Mouse (Mus musculus): Measurements from ENCODE around the gene Sectm1b. TPM values are rescaled to one million over a fixed set of nuclear protein-coding genes. Genes with fewer than 3 reads are reported as not detected.

Sectm1b gene
- polyA plus RNA-seq (2014; fragmentation: Illumina TruSeq; extraction: RNeasy Lipid Tissue Mini Kit (QIAGEN cat#74804); ENCODE audit: insufficient read depth, low read depth, low replicate concordance) = not detected

GRCm38 (mm10) chr11:121063379-121063778 lies at the start of gene Sectm1b:
Sectm1b (minus strand) TSS chr11:121063569.

GRCm38 (mm10) chr11:121081120-121081519 lies 17.8 kb upstream of the Sectm1b start, which contains the start of gene Sectm1a:
Sectm1a (minus strand) TSS chr11:121081220.

GRCm38 (mm10) chr11:121039302-121039701 lies 24.1 kb downstream of the Sectm1b start, which contains the start of gene Cd7:
Cd7 (minus strand) TSS chr11:121039418.

Other genes starting within 250 kb of the Sectm1b start
- 145 TPM for gene Fasn, start 239.0 kb downstream of the Sectm1b start, polyA plus RNA-seq (2014; fragmentation: Illumina TruSeq; extraction: RNeasy Lipid Tissue Mini Kit (QIAGEN cat#74804); ENCODE audit: insufficient read depth, low read depth, low replicate concordance)
- gene Ccdc57, start 130.7 kb downstream of the Sectm1b start, polyA plus RNA-seq (2014; fragmentation: Illumina TruSeq; extraction: RNeasy Lipid Tissue Mini Kit (QIAGEN cat#74804); ENCODE audit: insufficient read depth, low read depth, low replicate concordance) = 2.1 TPM
- 8.0 TPM for gene Slc16a3, start 115.1 kb downstream of the Sectm1b start, polyA plus RNA-seq (2014; fragmentation: Illumina TruSeq; extraction: RNeasy Lipid Tissue Mini Kit (QIAGEN cat#74804); ENCODE audit: insufficient read depth, low read depth, low replicate concordance)
- 48.8 TPM for gene Csnk1d, start 72.2 kb downstream of the Sectm1b start, polyA plus RNA-seq (2014; fragmentation: Illumina TruSeq; extraction: RNeasy Lipid Tissue Mini Kit (QIAGEN cat#74804); ENCODE audit: insufficient read depth, low read depth, low replicate concordance)
- gene Cd7, start 24.2 kb downstream of the Sectm1b start, polyA plus RNA-seq (2014; fragmentation: Illumina TruSeq; extraction: RNeasy Lipid Tissue Mini Kit (QIAGEN cat#74804); ENCODE audit: insufficient read depth, low read depth, low replicate concordance) = 9.5 TPM
- 0.18 TPM for gene Sectm1a, start 17.7 kb upstream of the Sectm1b start, polyA plus RNA-seq (2014; fragmentation: Illumina TruSeq; extraction: RNeasy Lipid Tissue Mini Kit (QIAGEN cat#74804); ENCODE audit: insufficient read depth, low read depth, low replicate concordance)
- not detected for gene Tex19.2, start 55.1 kb upstream of the Sectm1b start, polyA plus RNA-seq (2014; fragmentation: Illumina TruSeq; extraction: RNeasy Lipid Tissue Mini Kit (QIAGEN cat#74804); ENCODE audit: insufficient read depth, low read depth, low replicate concordance)
- not detected for gene Tex19.1, start 82.6 kb upstream of the Sectm1b start, polyA plus RNA-seq (2014; fragmentation: Illumina TruSeq; extraction: RNeasy Lipid Tissue Mini Kit (QIAGEN cat#74804); ENCODE audit: insufficient read depth, low read depth, low replicate concordance)
- not detected for gene Uts2r, start 96.7 kb upstream of the Sectm1b start, polyA plus RNA-seq (2014; fragmentation: Illumina TruSeq; extraction: RNeasy Lipid Tissue Mini Kit (QIAGEN cat#74804); ENCODE audit: insufficient read depth, low read depth, low replicate concordance)
- gene Hexdc, start 140.9 kb upstream of the Sectm1b start, polyA plus RNA-seq (2014; fragmentation: Illumina TruSeq; extraction: RNeasy Lipid Tissue Mini Kit (QIAGEN cat#74804); ENCODE audit: insufficient read depth, low read depth, low replicate concordance) = 6.6 TPM
- gene Ogfod3, start 141.1 kb upstream of the Sectm1b start, polyA plus RNA-seq (2014; fragmentation: Illumina TruSeq; extraction: RNeasy Lipid Tissue Mini Kit (QIAGEN cat#74804); ENCODE audit: insufficient read depth, low read depth, low replicate concordance) = 14.5 TPM
- 40.6 TPM for gene Cybc1, start 165.8 kb upstream of the Sectm1b start, polyA plus RNA-seq (2014; fragmentation: Illumina TruSeq; extraction: RNeasy Lipid Tissue Mini Kit (QIAGEN cat#74804); ENCODE audit: insufficient read depth, low read depth, low replicate concordance)
- gene Narf, start 173.7 kb upstream of the Sectm1b start, polyA plus RNA-seq (2014; fragmentation: Illumina TruSeq; extraction: RNeasy Lipid Tissue Mini Kit (QIAGEN cat#74804); ENCODE audit: insufficient read depth, low read depth, low replicate concordance) = 4.7 TPM
- gene Foxk2, start 196.4 kb upstream of the Sectm1b start, polyA plus RNA-seq (2014; fragmentation: Illumina TruSeq; extraction: RNeasy Lipid Tissue Mini Kit (QIAGEN cat#74804); ENCODE audit: insufficient read depth, low read depth, low replicate concordance) = 11.0 TPM

All from lung, adult 10 weeks (tissue).